Mouse (Mus musculus): ENCODE measurements at regions not wholly inside any gene's neighbourhood (a gene's known extent, or its start where the extent isn't known, plus 50 kb on each side); places are given as distances from the start of the nearest gene placed in this dataset.

DNA sequence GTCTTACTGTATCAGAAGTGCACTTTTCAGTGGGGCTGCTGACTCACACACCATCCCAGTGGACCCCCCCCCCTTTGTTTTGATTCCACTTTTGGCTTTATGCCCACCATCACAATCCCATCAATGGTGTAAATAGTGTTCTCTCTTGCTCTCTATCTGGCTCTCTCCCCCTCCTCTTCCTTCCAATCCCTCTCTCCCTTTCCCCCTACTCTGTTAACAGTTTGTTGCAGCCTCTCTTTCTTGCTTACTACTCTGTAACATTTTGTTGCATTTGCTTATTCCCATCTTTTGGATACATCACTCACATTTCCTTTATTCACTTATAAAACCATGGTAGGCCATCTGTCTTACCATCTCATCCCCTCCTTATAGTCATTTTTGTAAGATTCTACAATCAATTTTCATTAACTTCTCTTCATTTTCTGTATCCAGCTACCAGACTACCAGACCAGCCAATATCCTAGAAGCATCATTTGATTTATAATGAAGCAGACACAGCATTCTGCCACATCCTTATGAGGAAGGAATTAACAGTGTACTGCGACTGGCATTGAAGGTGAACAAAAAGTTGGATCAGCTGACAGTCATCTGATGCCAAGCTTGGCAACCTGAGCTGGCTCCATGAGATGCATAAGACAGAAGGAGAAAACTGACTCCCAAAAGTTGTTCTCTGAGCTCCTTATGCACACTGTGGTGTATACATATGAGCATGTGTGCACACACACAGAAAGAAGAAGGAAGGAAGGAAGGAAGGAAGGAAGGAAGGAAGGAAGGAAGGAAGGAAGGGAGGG lies 181.5 kb upstream of the Plcz1 start:
- H3K36me3 ChIP-seq (ENCODE audit: control insufficient read depth, insufficient read depth, low read length, poor library complexity, severe bottlenecking): no peaks in the 10 kb centered on the region
- no peak overlapping the region for H3K9ac ChIP-seq (ENCODE audit: insufficient read depth, low read depth, low read length, poor library complexity, severe bottlenecking)
- H3K4me1 ChIP-seq (ENCODE audit: control insufficient read depth in 2 of 2, insufficient read depth in 2 of 2, low read length in 2 of 2, poor library complexity in 1 of 2): no peaks in the 10 kb centered on the region
- DNase-seq (ENCODE audit: low read depth, low spot score): no peak
- TF ChIP-seq CHD2 (IDR thresholded peaks at IDR 0.05; ENCODE audit: low read depth, low read length): no peak
- no peak for TF ChIP-seq HCFC1 (IDR thresholded peaks at IDR 0.05; ENCODE audit: borderline replicate concordance, insufficient read depth, low read length)
- TF ChIP-seq ZC3H11A (IDR thresholded peaks at IDR 0.05; ENCODE audit: borderline replicate concordance, low read depth, low read length): no peak
- TF ChIP-seq MAFK (IDR thresholded peaks at IDR 0.05; ENCODE audit: insufficient read depth, low read depth, low read length): no peak
- no peak for TF ChIP-seq ZNF384 (IDR thresholded peaks at IDR 0.05; ENCODE audit: low read depth, low read length)
- no peak overlapping the region for H3K4me3 ChIP-seq (ENCODE audit: insufficient read depth in 1 of 2, low read depth in 1 of 2, low read length in 2 of 2, poor library complexity in 1 of 2, severe bottlenecking in 1 of 2)
- in situ Hi-C loops (cut with MboI; ENCODE audit: low sequenced_read_pairs in 2 of 2, unreplicated experiment in 2 of 2): no loop called here
- no peaks in the 10 kb centered on the region for H3K9me3 ChIP-seq (ENCODE audit: control insufficient read depth, insufficient read depth, low read depth, low read length)
- no peak overlapping the region for H3K27ac ChIP-seq (ENCODE audit: insufficient read depth, low read depth, low read length, poor library complexity, severe bottlenecking)

DNA sequence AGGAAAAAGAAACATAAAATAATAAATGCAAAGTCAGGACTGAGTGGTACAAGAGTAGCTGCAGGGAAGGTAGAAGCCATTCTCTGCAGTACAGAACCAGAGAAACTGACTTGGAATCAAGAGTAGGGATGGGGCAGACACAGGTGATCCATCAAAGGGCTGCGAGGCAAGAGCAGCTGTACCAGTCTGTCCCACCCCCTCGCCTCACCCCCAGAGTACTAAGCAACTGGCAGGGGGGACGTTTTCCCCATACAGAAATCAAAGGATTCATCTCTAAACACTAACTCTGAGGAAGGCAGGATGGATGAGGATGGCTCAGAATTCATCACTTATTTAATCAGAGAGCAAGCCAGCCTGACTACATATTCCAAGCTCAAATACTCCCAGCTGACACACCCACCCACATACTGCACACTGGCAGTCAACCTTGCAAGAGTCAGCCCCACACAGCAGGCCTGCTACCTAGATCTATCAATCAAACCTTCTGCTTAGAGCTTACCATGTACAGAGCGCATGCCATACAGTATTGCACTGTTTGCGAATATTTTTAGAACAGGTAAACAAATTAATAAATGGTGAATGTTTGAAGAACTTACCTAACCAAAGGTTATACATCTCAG lies 180.5 kb upstream of the Plcz1 start:
- in situ Hi-C loops (cut with MboI; ENCODE audit: low sequenced_read_pairs in 2 of 2, unreplicated experiment in 2 of 2): no loop called here
- no peak overlapping the region for H3K9ac ChIP-seq (ENCODE audit: insufficient read depth, low read depth, low read length, poor library complexity, severe bottlenecking)
- no peaks in the 10 kb centered on the region for H3K4me1 ChIP-seq (ENCODE audit: control insufficient read depth in 2 of 2, insufficient read depth in 2 of 2, low read length in 2 of 2, poor library complexity in 1 of 2)
- DNase-seq (ENCODE audit: low read depth, low spot score): no peak
- H3K4me3 ChIP-seq (ENCODE audit: insufficient read depth in 1 of 2, low read depth in 1 of 2, low read length in 2 of 2, poor library complexity in 1 of 2, severe bottlenecking in 1 of 2): no peak overlapping the region
- H3K9me3 ChIP-seq (ENCODE audit: control insufficient read depth, insufficient read depth, low read depth, low read length): no peaks in the 10 kb centered on the region
- no peak overlapping the region for H3K27ac ChIP-seq (ENCODE audit: insufficient read depth, low read depth, low read length, poor library complexity, severe bottlenecking)
- no peak for TF ChIP-seq MAFK (IDR thresholded peaks at IDR 0.05; ENCODE audit: insufficient read depth, low read depth, low read length)
- no peak for TF ChIP-seq HCFC1 (IDR thresholded peaks at IDR 0.05; ENCODE audit: borderline replicate concordance, insufficient read depth, low read length)
- TF ChIP-seq ZC3H11A (IDR thresholded peaks at IDR 0.05; ENCODE audit: borderline replicate concordance, low read depth, low read length): no peak
- no peak for TF ChIP-seq ZNF384 (IDR thresholded peaks at IDR 0.05; ENCODE audit: low read depth, low read length)
- TF ChIP-seq CHD2 (IDR thresholded peaks at IDR 0.05; ENCODE audit: low read depth, low read length): no peak
- no peaks in the 10 kb centered on the region for H3K36me3 ChIP-seq (ENCODE audit: control insufficient read depth, insufficient read depth, low read length, poor library complexity, severe bottlenecking)

DNA sequence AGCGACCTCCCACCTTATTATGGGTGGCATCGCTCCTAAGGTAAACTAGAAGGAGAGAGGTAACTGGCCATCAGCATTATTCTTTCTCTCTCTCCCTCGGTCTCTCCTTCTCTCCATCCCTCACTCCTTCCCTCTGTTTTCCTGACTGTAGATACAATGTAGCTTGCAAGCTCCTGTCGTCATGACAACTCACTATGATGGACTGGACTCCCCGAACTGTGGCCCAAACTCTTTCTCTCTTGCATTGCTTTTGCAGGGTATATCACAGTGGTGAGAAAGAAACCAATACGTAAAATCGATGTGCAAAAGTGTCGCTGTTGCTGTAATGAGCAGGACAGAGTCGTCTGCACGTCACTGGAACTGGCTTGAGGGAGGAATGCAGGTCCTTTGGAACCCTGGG lies 177.5 kb upstream of the Plcz1 start:
- no peak overlapping the region for H3K9ac ChIP-seq (ENCODE audit: insufficient read depth, low read depth, low read length, poor library complexity, severe bottlenecking)
- H3K36me3 ChIP-seq (ENCODE audit: control insufficient read depth, insufficient read depth, low read length, poor library complexity, severe bottlenecking): no peaks in the 10 kb centered on the region
- H3K27ac ChIP-seq (ENCODE audit: insufficient read depth, low read depth, low read length, poor library complexity, severe bottlenecking): no peak overlapping the region
- TF ChIP-seq MAFK (IDR thresholded peaks at IDR 0.05; ENCODE audit: insufficient read depth, low read depth, low read length) (no peak), HCFC1 (IDR thresholded peaks at IDR 0.05; ENCODE audit: borderline replicate concordance, insufficient read depth, low read length) (no peak)
- H3K4me1 ChIP-seq (ENCODE audit: control insufficient read depth in 2 of 2, insufficient read depth in 2 of 2, low read length in 2 of 2, poor library complexity in 1 of 2): no peaks in the 10 kb centered on the region
- no peak for DNase-seq (ENCODE audit: low read depth, low spot score)
- H3K4me3 ChIP-seq (ENCODE audit: insufficient read depth in 1 of 2, low read depth in 1 of 2, low read length in 2 of 2, poor library complexity in 1 of 2, severe bottlenecking in 1 of 2): no peak overlapping the region
- H3K9me3 ChIP-seq (ENCODE audit: control insufficient read depth, insufficient read depth, low read depth, low read length): no peaks in the 10 kb centered on the region
- in situ Hi-C loops (cut with MboI; ENCODE audit: low sequenced_read_pairs in 2 of 2, unreplicated experiment in 2 of 2): no loop called here

- Histone ChIP-seq H3K4me1 (ENCODE audit: control insufficient read depth in 2 of 2, insufficient read depth in 2 of 2, low read length in 2 of 2, poor library complexity in 1 of 2) (peaks cover 0 to 4% of the 10 kb centered on the region in 2 experiments; a peak in 2 of 4 replicates), H3K27ac (ENCODE audit: insufficient read depth, low read depth, low read length, poor library complexity, severe bottlenecking) (no peak overlapping the region), H3K9ac (ENCODE audit: insufficient read depth, low read depth, low read length, poor library complexity, severe bottlenecking) (no peak overlapping the region), H3K4me3 (ENCODE audit: insufficient read depth in 1 of 2, low read depth in 1 of 2, low read length in 2 of 2, poor library complexity in 1 of 2, severe bottlenecking in 1 of 2) (no peak overlapping the region), H3K36me3 (ENCODE audit: control insufficient read depth, insufficient read depth, low read length, poor library complexity, severe bottlenecking) (no peaks in the 10 kb centered on the region), H3K9me3 (ENCODE audit: control insufficient read depth, insufficient read depth, low read depth, low read length) (no peaks in the 10 kb centered on the region)
- no peak for DNase-seq (ENCODE audit: low read depth, low spot score)
- TF ChIP-seq HCFC1 (IDR thresholded peaks at IDR 0.05; ENCODE audit: borderline replicate concordance, insufficient read depth, low read length) (no peak), ZC3H11A (IDR thresholded peaks at IDR 0.05; ENCODE audit: borderline replicate concordance, low read depth, low read length) (no peak), ZNF384 (IDR thresholded peaks at IDR 0.05; ENCODE audit: low read depth, low read length) (no peak), CHD2 (IDR thresholded peaks at IDR 0.05; ENCODE audit: low read depth, low read length) (no peak), MAFK (IDR thresholded peaks at IDR 0.05; ENCODE audit: insufficient read depth, low read depth, low read length) (no peak)
- in situ Hi-C loops (cut with MboI; ENCODE audit: low sequenced_read_pairs in 2 of 2, unreplicated experiment in 2 of 2): no loop called here
Measured at GRCm38 (mm10) chr6:140212403-140212802, 171.1 kb upstream of the Plcz1 start.
